Mouse (Mus musculus): Measurements from ENCODE around the gene Cfap69.

Gene Cfap69

GRCm38 (mm10) chr5:5663655-5664370, at the start of gene Cfap69:
TSS of gene Cfap69 (minus strand) at chr5:5664239.
- DNase-seq (ENCODE audit: low read depth, low spot score), result peak; percentile 89

- DNase-seq (ENCODE audit: low read depth, low spot score), result no peak
Measured at GRCm38 (mm10) chr5:5711032-5711431, 47.0 kb upstream of the Cfap69 start.

GRCm38 (mm10) chr5:5707341-5708278, 43.6 kb upstream of the Cfap69 start:
- DNase-seq (ENCODE audit: low read depth, low spot score), result peak; percentile 59

- DNase-seq (ENCODE audit: low read depth, low spot score), result no peak
Measured at GRCm38 (mm10) chr5:5705019-5705418, 41.0 kb upstream of the Cfap69 start.

- no peak for DNase-seq (ENCODE audit: low read depth, low spot score)
Measured at GRCm38 (mm10) chr5:5700386-5700785, 36.3 kb upstream of the Cfap69 start.

- no peak for DNase-seq (ENCODE audit: low read depth, low spot score)
Measured at GRCm38 (mm10) chr5:5698830-5699229, 34.8 kb upstream of the Cfap69 start.

- DNase-seq (ENCODE audit: low read depth, low spot score), result peak; percentile 78
Measured at GRCm38 (mm10) chr5:5695401-5695942, 31.4 kb upstream of the Cfap69 start.

- peak; percentile 80 for DNase-seq (ENCODE audit: low read depth, low spot score)
Measured at GRCm38 (mm10) chr5:5693956-5694653, 30.1 kb upstream of the Cfap69 start, which contains the start of gene Steap2. TSS of gene Steap2 (minus strand) at chr5:5694578.

GRCm38 (mm10) chr5:5693541-5693955, 29.5 kb upstream of the Cfap69 start:
- peak; percentile 62 for DNase-seq (ENCODE audit: low read depth, low spot score)

GRCm38 (mm10) chr5:5692167-5692738, 28.2 kb upstream of the Cfap69 start:
- peak; percentile 64 for DNase-seq (ENCODE audit: low read depth, low spot score)

GRCm38 (mm10) chr5:5688945-5689540, 25.0 kb upstream of the Cfap69 start:
- peak; percentile 87 for DNase-seq (ENCODE audit: low read depth, low spot score)

- peak; percentile 73 for DNase-seq (ENCODE audit: low read depth, low spot score)
Measured at GRCm38 (mm10) chr5:5688228-5688627, 24.2 kb upstream of the Cfap69 start.

- peak; percentile 95 for DNase-seq (ENCODE audit: low read depth, low spot score)
Measured at GRCm38 (mm10) chr5:5686973-5687372, 22.9 kb upstream of the Cfap69 start.

GRCm38 (mm10) chr5:5684946-5685345, 20.9 kb upstream of the Cfap69 start:
- DNase-seq (ENCODE audit: low read depth, low spot score), result peak; percentile 93

GRCm38 (mm10) chr5:5683292-5683691, 19.3 kb upstream of the Cfap69 start:
- DNase-seq (ENCODE audit: low read depth, low spot score), result no peak

- DNase-seq (ENCODE audit: low read depth, low spot score), result no peak
Measured at GRCm38 (mm10) chr5:5679459-5679858, 15.4 kb upstream of the Cfap69 start.

GRCm38 (mm10) chr5:5676082-5676481, 12.0 kb upstream of the Cfap69 start:
- DNase-seq (ENCODE audit: low read depth, low spot score), result no peak

- DNase-seq (ENCODE audit: low read depth, low spot score), result no peak
Measured at GRCm38 (mm10) chr5:5668920-5669319, 4.9 kb upstream of the Cfap69 start.

- peak; percentile 9 for DNase-seq (ENCODE audit: low read depth, low spot score)
Measured at GRCm38 (mm10) chr5:5664371-5664926, 410 bp upstream of the Cfap69 start.

- peak; percentile 44 for DNase-seq (ENCODE audit: low read depth, low spot score)
Measured at GRCm38 (mm10) chr5:5663057-5663456, 982 bp downstream of the Cfap69 start.
